Mouse (Mus musculus): Measurements from ENCODE around the gene Prkag1.

DNA sequence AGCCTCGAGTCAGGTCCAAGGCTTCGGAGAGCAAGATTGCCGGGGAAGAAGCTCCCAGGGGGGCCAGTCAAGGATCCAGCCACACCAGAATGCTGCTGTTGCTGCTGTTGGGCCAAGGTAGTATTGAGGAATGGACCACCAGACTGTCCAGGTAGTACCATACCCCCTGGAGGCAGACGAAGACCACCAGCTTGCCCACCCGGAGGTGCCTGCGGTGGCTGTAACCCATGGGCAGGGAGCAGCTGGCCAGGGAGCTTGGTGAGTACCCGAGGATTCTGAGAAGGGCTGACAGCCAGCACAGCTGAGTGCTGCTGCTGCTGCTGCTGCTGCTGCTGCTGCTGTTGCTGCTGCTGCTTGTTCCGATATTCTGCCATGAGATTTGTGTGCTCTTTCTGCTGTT is 14.8 kb upstream of the Prkag1 start:
- no peak for TF ChIP-seq CTCF (IDR thresholded peaks at IDR 0.05; ENCODE audit: low read depth)
- TF ChIP-seq EP300 (IDR thresholded peaks at IDR 0.05; ENCODE audit: low read depth) = no peak

Data from liver, postnatal 0 days (tissue).